ENCODE assay signal across 22 mouse cellular contexts in the genomic region with DNA sequence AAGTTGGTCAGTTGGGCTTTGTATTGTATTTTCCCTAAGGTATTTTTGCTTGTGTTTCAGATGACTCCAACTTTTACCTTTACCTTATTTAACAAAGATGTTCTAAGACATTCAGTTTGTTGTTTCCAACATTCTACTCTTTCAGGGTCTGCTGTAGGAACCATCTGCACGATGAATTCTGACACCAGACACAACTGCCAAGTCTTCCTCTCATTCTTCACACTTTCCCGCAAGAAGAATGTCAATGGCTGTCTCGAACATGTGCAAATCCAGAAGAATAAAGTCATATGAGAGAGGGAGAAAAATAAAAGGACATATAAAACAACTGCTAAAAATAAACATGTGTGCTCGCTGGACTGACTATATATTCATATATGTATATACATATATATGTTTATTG.
"Had no signal": no experiment of that assay in that cellular context is flagged by ENCODE, and none has a peak within 500 bp of the region (broad histone marks: within the 10 kb centered on the region; RNA-seq: fewer than 3 reads in every experiment).

No protein-coding gene starts in this region.

- DNase-seq: heart, postnatal 10 days; heart, postnatal 14 days; heart, postnatal 36 days; heart, postnatal 4 days; kidney, adult 11 months; kidney, adult 18-20 months; kidney, adult 2 months; kidney, adult 8-10 months; kidney, adult 9 months; kidney, postnatal 10 days; kidney, postnatal 14 days; kidney, postnatal 25 days; kidney, postnatal 36 days; kidney, postnatal 4 days; layer of hippocampus, adult 9-11 months; layer of hippocampus, postnatal 36 days had no signal

- ATAC-seq: hindbrain, embryonic 16.5 days; hindbrain, postnatal 0 days; inflammation-experienced regulatory T-cells, adult 6 months; intestine, embryonic 15.5 days; intestine, embryonic 16.5 days; intestine, postnatal 0 days had no signal
